Mouse (Mus musculus) cerebral cortex, adult 2 months (tissue): Measurements from ENCODE around the gene Gtf2e1.

Experiments
- WGBS: fragments of 180-500 bp; shearing (Covaris S2); methylation state at CpG from one replicate; pipeline ENCODE4 v1.1.7; 2018; 5-methylcytosine and 5-hydroxymethylcytosine counted together

The Gtf2e1 gene

GRCm38 (mm10) chr16:37546312-37546711, 6.7 kb upstream of the Gtf2e1 start:
- 70% methylated on average over 5 of the region's 5 CpGs for WGBS

- 75% methylated on average over 6 of the region's 6 CpGs for WGBS
Measured at GRCm38 (mm10) chr16:37540776-37541175, 1.2 kb upstream of the Gtf2e1 start.

- under 1% methylated on average over 22 of the region's 22 CpGs for WGBS
Measured at GRCm38 (mm10) chr16:37539240-37539610, 364 bp downstream of the Gtf2e1 start.

- WGBS, result 68% methylated on average over 8 of the region's 8 CpGs
Measured at GRCm38 (mm10) chr16:37533369-37534068, 6.1 kb downstream of the Gtf2e1 start.

GRCm38 (mm10) chr16:37532046-37532445, 7.5 kb downstream of the Gtf2e1 start:
- 45% methylated on average over 1 of the region's 1 CpGs for WGBS

GRCm38 (mm10) chr16:37530170-37530569, 9.4 kb downstream of the Gtf2e1 start:
- 92% methylated on average over 6 of the region's 6 CpGs for WGBS

- WGBS, result 90% methylated on average over 3 of the region's 3 CpGs
Measured at GRCm38 (mm10) chr16:37526688-37527223, 12.8 kb downstream of the Gtf2e1 start.

GRCm38 (mm10) chr16:37525121-37525520, 14.5 kb downstream of the Gtf2e1 start:
- WGBS, result 100% methylated on average over 2 of the region's 2 CpGs

GRCm38 (mm10) chr16:37522100-37522697, 17.4 kb downstream of the Gtf2e1 start:
- WGBS, result 84% methylated on average over 7 of the region's 7 CpGs

- WGBS, result 94% methylated on average over 2 of the region's 2 CpGs
Measured at GRCm38 (mm10) chr16:37520190-37521040, 19.2 kb downstream of the Gtf2e1 start.

- WGBS, result 97% methylated on average over 1 of the region's 1 CpGs
Measured at GRCm38 (mm10) chr16:37519721-37520120, 19.9 kb downstream of the Gtf2e1 start.

GRCm38 (mm10) chr16:37518662-37519061, 20.9 kb downstream of the Gtf2e1 start:
- 74% methylated on average over 2 of the region's 2 CpGs for WGBS

GRCm38 (mm10) chr16:37517596-37518211, 21.9 kb downstream of the Gtf2e1 start:
- WGBS, result 92% methylated on average over 4 of the region's 4 CpGs

- whole genome bisulfite sequencing, result 87% methylated on average over 6 of the region's 6 CpGs
Measured at GRCm38 (mm10) chr16:37516376-37516993, 23.1 kb downstream of the Gtf2e1 start.

- 84% methylated on average over 8 of the region's 8 CpGs for WGBS
Measured at GRCm38 (mm10) chr16:37514644-37515043, 24.9 kb downstream of the Gtf2e1 start.

- 83% methylated on average over 15 of the region's 15 CpGs for WGBS
Measured at GRCm38 (mm10) chr16:37511489-37511888, 28.1 kb downstream of the Gtf2e1 start.

GRCm38 (mm10) chr16:37506751-37507150, 32.8 kb downstream of the Gtf2e1 start:
- WGBS, result 57% methylated on average over 9 of the region's 9 CpGs

GRCm38 (mm10) chr16:37504517-37504916, 35.1 kb downstream of the Gtf2e1 start:
- WGBS, result 27% methylated on average over 1 of the region's 1 CpGs

GRCm38 (mm10) chr16:37498581-37498980, 41.0 kb downstream of the Gtf2e1 start:
- 80% methylated on average over 9 of the region's 9 CpGs for WGBS

GRCm38 (mm10) chr16:37495017-37495416, 44.6 kb downstream of the Gtf2e1 start:
- WGBS, result 57% methylated on average over 6 of the region's 6 CpGs
